Mouse (Mus musculus) kidney, postnatal 0 days (tissue): ENCODE results near the gene Mcm3. TPM values are rescaled to one million over a fixed set of nuclear protein-coding genes. Genes with fewer than 3 reads are reported as not detected.
A peak's percentile ranks its signal among the peaks of the same experiment; 100 is the strongest.
"Not testable (repeated sequence)": the region's sequence is repeated elsewhere in the genome, so short reads cannot be mapped to it uniquely, and the experiment has no call there.

ENCODE experiments used
- ATAC-seq: fragments of 200-750 bp; cut with Nextera tagmentation; replicated peaks from 2 replicates; pipeline ENCODE4 v1.8.0; 2017; ENCODE audit warnings: low read depth, moderate number of reproducible peaks, moderate TSS enrichment, moderate library complexity; ENCODE audit not compliant: low FRiP score
- DNase-seq: peaks from one replicate; pipeline ENCODE4 v3.0.0-alpha.2; 2016; ENCODE audit warnings: low spot score
- H3K27ac ChIP-seq: fragments of 300-500 bp; sonication (generic); 2 replicates; pipeline ENCODE4 v1.5.1; 2014; ENCODE audit warnings: mild to moderate bottlenecking
- H3K27me3 ChIP-seq: fragments of 300-500 bp; sonication (generic); 2 replicates; pipeline ENCODE4 v1.6.1; 2014; ENCODE audit warnings: low read length, mixed read lengths; ENCODE audit not compliant: insufficient read depth
- H3K36me3 ChIP-seq: fragments of 300-500 bp; sonication (generic); 2 replicates; pipeline ENCODE4 v1.6.1; 2014; ENCODE audit warnings: low read length, mixed read lengths; ENCODE audit not compliant: insufficient read depth
- H3K4me1 ChIP-seq: fragments of 300-500 bp; sonication (generic); replicated peaks from 2 replicates; pipeline ENCODE4 v1.6.1; 2014; ENCODE audit warnings: antibody characterized with exemption, low read length, mixed read lengths; ENCODE audit not compliant: insufficient read depth
- H3K4me2 ChIP-seq: fragments of 300-500 bp; sonication (generic); 2 replicates; pipeline ENCODE4 v1.6.1; 2014; ENCODE audit warnings: mild to moderate bottlenecking, low read length, moderate library complexity, mixed read lengths
- H3K4me3 ChIP-seq: fragments of 300-500 bp; sonication (generic); replicated peaks from 2 replicates; pipeline ENCODE4 v1.5.1; 2014; ENCODE audit warnings: low read depth, low read length
- H3K9ac ChIP-seq: fragments of 300-500 bp; sonication (generic); 2 replicates; pipeline ENCODE4 v1.6.1; 2014; ENCODE audit warnings: low read depth, low read length
- H3K9me3 ChIP-seq: fragments of 300-500 bp; sonication (generic); replicated peaks from 2 replicates; pipeline ENCODE4 v1.6.1; 2016; ENCODE audit warnings: low read length, inconsistent platforms, mixed read lengths
- CTCF ChIP-seq: IDR thresholded peaks from 2 replicates; pipeline ENCODE4 v1.5.1; 2016; ENCODE audit warnings: antibody characterized with exemption, low read depth, mild to moderate bottlenecking, moderate library complexity
- WGBS: fragments of 180-500 bp; shearing (Covaris S2); extraction: QIAGEN DNeasy Blood & Tissue Kit; methylation state at CpG from one replicate; pipeline ENCODE4 v1.1.7; 2014; 5-methylcytosine and 5-hydroxymethylcytosine counted together
- polyA plus RNA-seq: library from polyadenylated mRNA; unstranded; fragments of >200 nt; fragmentation: Nextera tagmentation; extraction: Ambion mirVana; gene quantifications from 2 replicates; pipeline ENCODE4 v1.2.1, GENCODE M21; 2015

Gene Mcm3
- polyA plus RNA-seq, 1 experiment from 2014 or later, result 68.5 TPM

DNA sequence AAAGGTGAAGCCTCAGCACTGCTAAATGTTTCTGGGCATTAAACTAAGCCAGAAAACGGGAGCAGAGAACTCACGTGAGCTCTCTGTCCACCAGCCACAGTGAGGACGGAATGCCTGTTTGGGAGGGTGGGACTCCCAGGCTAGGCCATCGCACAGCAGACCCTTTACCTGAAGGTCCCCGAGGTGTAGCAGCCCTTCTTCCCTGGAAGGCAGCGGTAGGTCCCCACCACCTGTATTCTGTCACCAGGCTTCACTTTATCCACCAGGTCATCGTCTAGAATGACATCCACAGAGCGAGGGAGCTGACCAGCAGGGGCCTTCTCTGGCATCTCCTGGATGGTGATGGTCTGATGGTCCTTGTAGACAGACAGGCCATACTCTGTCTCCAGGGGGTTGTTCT lies 5.6 kb downstream of the Mcm3 start:
- DNase-seq (no peak), ATAC-seq (no peak)

DNA sequence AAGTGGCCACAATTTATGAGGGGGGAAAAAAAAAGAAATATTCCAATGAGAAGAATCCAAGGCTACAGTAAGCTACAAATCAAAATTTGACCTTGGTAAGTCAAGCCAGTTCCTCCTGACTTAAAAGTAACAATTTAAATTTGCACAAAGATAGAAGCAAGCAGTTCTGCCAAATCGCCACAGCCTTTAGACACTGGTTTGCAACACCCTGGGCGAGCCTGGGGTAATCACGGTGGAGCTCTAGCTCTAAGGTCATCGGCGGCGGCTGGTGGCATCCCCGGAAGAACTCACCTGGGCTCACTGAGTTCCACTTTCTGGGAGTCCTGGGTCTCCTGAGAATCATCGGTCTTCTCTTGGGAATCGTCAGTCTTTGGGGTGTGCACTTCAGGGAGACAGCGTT lies 15.6 kb downstream of the Mcm3 start:
- Histone ChIP-seq H3K4me2 (no peak overlapping the region), H3K9me3 (no peaks in the 10 kb centered on the region), H3K4me3 (no peak overlapping the region), H3K4me1 (no peaks in the 10 kb centered on the region), H3K27me3 (no peaks in the 10 kb centered on the region), H3K27ac (no peak overlapping the region), H3K9ac (no peak overlapping the region), H3K36me3 (peaks cover 59% of the 10 kb centered on the region)
- no peak for DNase-seq
- TF ChIP-seq CTCF, result no peak
- 93% methylated on average over 10 of the region's 10 CpGs for WGBS
- ATAC-seq, result no peak

More for the DNA sequence above, 5.6 kb downstream of the Mcm3 start:
- TF ChIP-seq CTCF, result no peak
- Histone ChIP-seq H3K4me3 (no peak overlapping the region), H3K36me3 (peaks cover 60% of the 10 kb centered on the region), H3K4me1 (0 out of 2 replicates have a peak, but pooled peaks cover 3% of the 10 kb centered on the region), H3K4me2 (no peak overlapping the region), H3K27me3 (no peaks in the 10 kb centered on the region), H3K9ac (no peak overlapping the region), H3K9me3 (no peaks in the 10 kb centered on the region), H3K27ac (no peak overlapping the region)
- 92% methylated on average over 8 of the region's 8 CpGs for WGBS

DNA sequence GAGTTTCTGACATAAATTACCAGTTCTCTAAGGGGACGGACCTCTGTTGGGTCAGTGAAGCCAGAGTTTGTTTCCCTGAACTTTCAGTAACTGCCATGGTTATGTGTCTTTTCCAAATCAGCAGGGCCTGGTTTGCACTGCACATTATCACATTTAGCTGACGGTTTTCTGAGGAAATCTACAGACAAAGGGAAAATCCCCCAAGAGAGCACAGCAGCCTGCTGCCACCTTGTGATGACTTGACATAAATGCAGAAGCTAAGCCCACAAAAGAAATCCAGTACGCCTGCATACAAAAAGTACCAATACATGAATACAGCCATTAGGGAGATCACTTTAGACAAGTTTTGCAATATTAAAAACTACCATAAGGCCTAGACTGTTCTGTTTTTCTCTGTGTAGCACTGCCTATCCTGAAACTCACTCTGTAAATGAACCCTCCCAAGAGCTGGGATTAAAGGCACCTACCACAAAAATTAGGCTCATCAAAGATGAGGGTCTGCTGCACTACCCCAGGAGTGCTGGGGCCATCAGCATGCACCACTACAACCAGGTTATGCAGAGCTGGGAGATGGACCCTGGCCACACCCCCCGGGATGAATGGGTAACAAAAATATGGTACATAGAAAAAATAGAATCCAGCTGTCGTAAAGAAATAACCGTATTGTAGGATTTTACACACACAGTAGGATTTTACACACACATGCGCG lies 18.3 kb downstream of the Mcm3 start:
- H3K36me3 ChIP-seq, result peaks cover 36% of the 10 kb centered on the region
- no peaks in the 10 kb centered on the region for H3K4me1 ChIP-seq
- no peak overlapping the region for H3K27ac ChIP-seq
- peak; percentile 67 for DNase-seq
- no peak overlapping the region for H3K9ac ChIP-seq
- no peak overlapping the region for H3K4me2 ChIP-seq
- ATAC-seq, result no peak
- TF ChIP-seq CTCF, result peak; percentile 81
- 81% methylated on average over 8 of the region's 8 CpGs for WGBS
- no peak overlapping the region for H3K4me3 ChIP-seq
- no peaks in the 10 kb centered on the region for H3K27me3 ChIP-seq
- H3K9me3 ChIP-seq, result no peaks in the 10 kb centered on the region

DNA sequence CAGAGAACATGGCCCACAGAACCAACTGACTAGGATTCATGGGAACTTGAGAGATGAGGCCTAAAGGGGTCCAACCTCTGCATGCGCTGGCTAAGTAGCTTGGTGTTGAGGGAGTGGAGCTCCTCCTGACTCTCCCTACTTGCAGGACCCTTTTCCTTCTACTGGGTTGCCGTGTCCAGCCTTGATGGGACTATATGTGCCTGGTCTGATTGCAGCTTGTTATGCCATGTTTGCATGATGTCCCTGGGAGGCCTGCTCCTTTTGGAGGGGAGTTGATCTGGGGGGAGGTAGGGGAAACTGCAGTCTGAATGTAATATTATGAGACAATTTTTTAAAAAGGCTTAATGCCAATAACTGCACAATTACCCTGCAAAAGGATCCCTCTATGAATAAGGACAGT lies 18.8 kb downstream of the Mcm3 start:
- no peak overlapping the region for H3K4me2 ChIP-seq
- 100% methylated on average over 2 of the region's 2 CpGs for WGBS
- TF ChIP-seq CTCF, result no peak
- no peak for DNase-seq
- H3K27ac ChIP-seq, result no peak overlapping the region
- H3K4me1 ChIP-seq, result no peaks in the 10 kb centered on the region
- H3K9ac ChIP-seq, result no peak overlapping the region
- peaks cover 30% of the 10 kb centered on the region for H3K36me3 ChIP-seq
- no peaks in the 10 kb centered on the region for H3K9me3 ChIP-seq
- ATAC-seq, result no peak
- H3K4me3 ChIP-seq, result no peak overlapping the region
- no peaks in the 10 kb centered on the region for H3K27me3 ChIP-seq

DNA sequence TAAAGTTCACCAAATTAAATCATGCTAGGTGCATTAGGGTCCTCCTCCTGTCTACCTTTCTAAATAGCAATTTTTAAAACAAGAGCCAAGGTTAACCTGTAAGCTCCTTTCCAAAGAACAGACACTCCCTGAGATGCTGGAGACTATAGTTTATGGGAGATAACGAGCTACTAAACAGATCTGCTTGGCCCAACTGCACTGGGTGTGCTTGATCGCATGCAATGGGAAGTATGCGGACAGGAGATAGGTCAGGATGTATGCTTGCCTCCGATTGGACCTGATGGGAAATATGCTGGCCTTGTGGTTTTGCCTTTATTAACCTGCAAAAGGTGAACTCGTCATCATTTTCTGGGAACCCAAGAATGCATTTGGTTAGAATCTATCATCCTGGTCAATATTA lies 24.9 kb downstream of the Mcm3 start:
- Histone ChIP-seq H3K4me3 (no peak overlapping the region), H3K9me3 (no peaks in the 10 kb centered on the region), H3K36me3 (no peaks in the 10 kb centered on the region), H3K9ac (no peak overlapping the region), H3K27ac (no peak overlapping the region), H3K27me3 (no peaks in the 10 kb centered on the region), H3K4me2 (no peak overlapping the region), H3K4me1 (no peaks in the 10 kb centered on the region)
- no peak for TF ChIP-seq CTCF
- DNase-seq, result no peak
- 93% methylated on average over 5 of the region's 5 CpGs for WGBS
- ATAC-seq, result no peak

DNA sequence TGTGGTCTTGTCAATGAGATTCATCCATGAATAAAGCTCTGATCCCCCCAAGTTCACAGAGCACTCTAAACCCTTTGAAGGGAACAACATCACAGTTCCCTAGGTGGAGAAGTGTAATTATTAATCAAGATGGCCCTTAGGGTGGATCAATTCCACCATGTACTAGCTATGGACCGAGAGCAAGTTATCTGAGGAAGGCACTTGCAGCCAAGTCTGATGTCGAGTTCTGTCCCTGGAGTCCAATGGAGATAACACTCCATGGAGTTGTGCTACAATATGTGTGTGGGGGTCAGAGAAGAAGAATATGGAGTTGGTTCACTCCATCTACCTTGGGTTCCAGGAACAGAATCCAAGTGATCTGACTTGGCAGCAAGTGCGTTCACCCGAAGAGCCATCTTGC lies 25.4 kb downstream of the Mcm3 start:
- no peak for DNase-seq
- Histone ChIP-seq H3K27ac (no peak overlapping the region), H3K4me2 (no peak overlapping the region), H3K27me3 (no peaks in the 10 kb centered on the region), H3K36me3 (no peaks in the 10 kb centered on the region), H3K9ac (no peak overlapping the region), H3K4me1 (no peaks in the 10 kb centered on the region), H3K9me3 (no peaks in the 10 kb centered on the region), H3K4me3 (no peak overlapping the region)
- TF ChIP-seq CTCF, result no peak
- 89% methylated on average over 4 of the region's 4 CpGs for WGBS
- no peak for ATAC-seq

DNA sequence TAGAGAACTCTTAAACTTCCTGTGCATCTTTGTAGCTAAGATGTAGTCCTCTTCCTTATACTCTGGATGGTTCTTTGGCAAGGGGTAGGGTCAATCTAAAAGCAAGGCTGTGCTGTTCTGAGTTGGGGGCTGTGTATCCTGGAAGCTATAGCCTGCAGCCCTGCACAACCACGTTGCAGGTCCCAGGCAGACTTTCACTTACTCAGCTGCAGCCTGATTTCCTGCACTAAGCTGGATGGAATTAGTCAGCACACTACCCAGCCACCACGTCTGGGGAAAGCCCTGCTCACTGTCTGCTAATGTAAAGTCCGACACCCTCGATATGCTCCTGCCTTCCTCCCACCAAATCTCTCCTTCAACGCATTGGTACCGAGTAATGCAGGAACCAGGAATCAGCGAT lies 28.7 kb downstream of the Mcm3 start:
- Histone ChIP-seq H3K27ac (no peak overlapping the region), H3K9me3 (no peaks in the 10 kb centered on the region), H3K36me3 (no peaks in the 10 kb centered on the region), H3K4me3 (no peak overlapping the region), H3K27me3 (no peaks in the 10 kb centered on the region), H3K9ac (no peak overlapping the region), H3K4me1 (no peaks in the 10 kb centered on the region), H3K4me2 (no peak overlapping the region)
- DNase-seq (no peak), ATAC-seq (no peak)
- WGBS, result 68% methylated on average over 7 of the region's 7 CpGs
- no peak for TF ChIP-seq CTCF

DNA sequence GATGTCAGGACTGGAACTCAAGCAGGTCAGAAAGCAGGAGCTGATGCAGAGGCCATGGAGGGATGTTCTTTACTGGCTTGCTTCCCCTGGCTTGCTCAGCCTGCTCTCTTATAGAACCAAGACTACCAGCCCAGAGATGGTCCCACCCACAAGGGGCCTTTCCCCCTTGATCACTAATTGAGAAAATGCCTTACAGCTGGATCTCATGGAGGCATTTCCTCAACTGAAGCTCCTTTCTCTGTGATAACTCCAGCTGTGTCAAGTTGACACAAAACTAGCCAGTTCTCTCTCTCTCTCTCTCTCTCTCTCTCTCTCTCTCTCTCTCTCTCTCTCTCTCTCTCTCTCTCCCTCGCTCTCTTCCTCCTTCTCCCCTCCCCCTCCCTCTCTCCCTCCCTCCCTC lies 29.6 kb downstream of the Mcm3 start, which contains the start of gene Il17f:
Gene Il17f (minus strand): TSS at position 101 of the 400 bp plus-strand sequence.
- not testable (repeated sequence) for DNase-seq, H3K4me3 ChIP-seq
- 90% methylated on average over 1 of the region's 1 CpGs for WGBS

More for the DNA sequence above, 29.6 kb downstream of the Mcm3 start, which contains the start of gene Il17f:
- ATAC-seq, H3K36me3 ChIP-seq, H3K9me3 ChIP-seq, H3K27ac ChIP-seq, H3K9ac ChIP-seq, H3K4me2 ChIP-seq, H3K4me1 ChIP-seq, H3K27me3 ChIP-seq: not testable (repeated sequence)
